Mouse (Mus musculus): Measurements from ENCODE around the gene 4930518I15Rik. TPM values are rescaled to one million over a fixed set of nuclear protein-coding genes. Genes with fewer than 3 reads are reported as not detected.

The 4930518I15Rik gene
- polyA plus RNA-seq, 1 experiment from 2014 or later, result 7.6 TPM

DNA sequence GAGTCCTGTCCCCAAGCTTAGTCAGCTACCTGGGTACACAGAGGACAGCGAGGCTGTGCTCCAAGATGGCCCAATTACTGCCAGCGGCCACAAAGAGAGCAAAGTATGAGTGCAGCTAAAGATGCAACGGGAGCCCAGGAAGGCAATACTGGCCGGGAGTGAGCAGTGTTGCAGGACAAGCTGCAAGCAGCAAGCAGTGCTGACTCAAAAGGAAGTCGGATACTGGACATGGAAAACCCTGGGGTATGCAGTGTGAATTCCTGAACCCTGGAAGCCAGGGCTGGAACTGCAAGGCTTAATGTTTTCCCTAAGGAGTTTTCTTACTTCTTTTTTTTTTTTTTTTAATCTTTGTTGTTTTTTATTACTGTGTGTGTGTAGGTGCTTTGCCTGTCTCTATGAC is 46.2 kb downstream of the 4930518I15Rik start:
- Histone ChIP-seq H3K36me3 (no peaks in the 10 kb centered on the region), H3K9ac (replicated peaks) (no peak overlapping the region), H3K4me2 (no peak overlapping the region), H3K27me3 (replicated peaks) (no peaks in the 10 kb centered on the region; the same call in 1 of the 2 replicates), H3K4me1 (peaks cover 16% of the 10 kb centered on the region), H3K9me3 (replicated peaks) (no peaks in the 10 kb centered on the region), H3K27ac (replicated peaks) (no peak overlapping the region), H3K4me3 (replicated peaks) (no peak overlapping the region)
- WGBS, result 71% methylated on average over 5 of the region's 5 CpGs
- no peak for ATAC-seq (ENCODE audit: low FRiP score)

DNA sequence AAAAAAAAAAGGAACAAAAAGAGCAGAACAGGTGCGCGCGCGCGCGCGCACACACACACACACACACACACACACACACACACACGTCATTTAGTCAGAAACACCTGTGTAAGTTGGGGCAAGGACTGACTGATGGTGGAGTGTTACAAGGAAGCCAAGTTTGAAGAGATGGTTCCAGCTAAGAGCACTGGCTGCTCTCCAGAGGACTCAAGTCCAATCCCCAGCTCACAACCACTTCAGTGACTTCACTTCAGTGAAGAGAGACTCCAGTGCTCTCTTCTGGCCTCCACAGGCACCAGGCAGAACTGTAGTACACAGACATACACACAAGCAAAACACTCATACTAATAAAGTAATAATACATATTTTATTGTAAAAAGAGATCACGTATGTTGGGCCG is 47.0 kb downstream of the 4930518I15Rik start:
- no peaks in the 10 kb centered on the region; the same call in 1 of the 2 replicates for H3K27me3 ChIP-seq (replicated peaks)
- no peak overlapping the region for H3K9ac ChIP-seq (replicated peaks)
- H3K4me2 ChIP-seq, result no peak overlapping the region
- H3K4me3 ChIP-seq (replicated peaks), result no peak overlapping the region
- ATAC-seq (ENCODE audit: low FRiP score), result no peak
- peaks cover 16% of the 10 kb centered on the region for H3K4me1 ChIP-seq
- no peak overlapping the region for H3K27ac ChIP-seq (replicated peaks)
- H3K36me3 ChIP-seq, result no peaks in the 10 kb centered on the region
- WGBS, result 97% methylated on average over 10 of the region's 10 CpGs
- no peaks in the 10 kb centered on the region for H3K9me3 ChIP-seq (replicated peaks)

DNA sequence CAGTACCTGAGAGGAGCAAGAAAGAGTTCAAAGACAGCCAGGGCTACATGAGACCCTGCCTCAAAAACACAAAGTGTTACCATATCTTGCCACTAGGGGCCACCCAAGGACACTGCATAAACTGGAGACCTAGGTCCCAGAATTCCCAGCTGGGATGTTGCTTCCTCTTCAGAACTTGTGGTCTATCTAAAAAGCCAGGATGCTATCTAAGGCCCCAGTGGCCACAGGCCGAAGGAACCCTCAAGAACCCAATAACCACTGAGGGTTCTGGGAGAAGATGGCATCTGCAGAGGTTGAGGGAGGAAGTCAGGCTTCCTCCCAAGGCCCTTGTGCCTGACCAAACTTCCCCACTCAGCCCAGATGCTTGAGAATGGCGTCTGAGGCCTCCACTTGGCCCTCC is 48.2 kb downstream of the 4930518I15Rik start:
- Histone ChIP-seq H3K36me3 (no peaks in the 10 kb centered on the region), H3K4me3 (replicated peaks) (no peak overlapping the region), H3K27ac (replicated peaks) (no peak overlapping the region), H3K27me3 (replicated peaks) (no peaks in the 10 kb centered on the region), H3K4me2 (no peak overlapping the region), H3K9ac (replicated peaks) (no peak overlapping the region), H3K4me1 (peaks cover 10% of the 10 kb centered on the region), H3K9me3 (replicated peaks) (no peaks in the 10 kb centered on the region)
- no peak for ATAC-seq (ENCODE audit: low FRiP score)
- 62% methylated on average over 2 of the region's 2 CpGs for WGBS

DNA sequence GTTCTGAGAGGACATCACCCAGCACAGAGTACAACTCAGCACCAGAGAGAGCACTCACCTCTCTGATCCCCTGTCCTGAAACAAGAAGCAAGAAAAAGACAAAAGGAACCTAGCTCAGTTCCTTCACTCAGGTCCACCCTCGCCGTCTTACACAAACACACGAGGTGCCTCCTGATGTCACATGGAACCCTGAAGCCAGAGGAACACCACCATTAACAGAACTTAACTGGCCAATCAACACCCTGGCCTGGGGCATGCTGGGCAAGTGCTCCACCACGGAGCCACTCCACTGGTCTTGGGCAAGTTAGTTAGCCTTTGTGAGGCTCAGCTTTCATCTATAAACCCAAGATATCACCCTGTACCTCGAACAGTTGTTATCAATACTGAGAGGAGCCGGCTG is 50.9 kb downstream of the 4930518I15Rik start:
- Histone ChIP-seq H3K4me1 (no peaks in the 10 kb centered on the region), H3K4me2 (no peak overlapping the region), H3K9ac (replicated peaks) (no peak overlapping the region), H3K4me3 (replicated peaks) (no peak overlapping the region), H3K27ac (replicated peaks) (no peak overlapping the region), H3K9me3 (replicated peaks) (no peaks in the 10 kb centered on the region), H3K27me3 (replicated peaks) (no peaks in the 10 kb centered on the region), H3K36me3 (no peaks in the 10 kb centered on the region)
- ATAC-seq (ENCODE audit: low FRiP score), result no peak
- WGBS, result 80% methylated on average over 6 of the region's 6 CpGs

Other genes with a start within 250 kb of the 4930518I15Rik start
- gene Dlgap4, start 244.2 kb downstream of the 4930518I15Rik start, polyA plus RNA-seq (2015; fragmentation: Nextera tagmentation; extraction: Ambion mirVana), result 161 and 188 TPM in 2 replicates
- 40.8 and 169 TPM in 2 replicates for gene Myl9, start 82.5 kb downstream of the 4930518I15Rik start, polyA plus RNA-seq (2015; fragmentation: Nextera tagmentation; extraction: Ambion mirVana)
- gene Tgif2, start 17.9 kb downstream of the 4930518I15Rik start, polyA plus RNA-seq (2015; fragmentation: Nextera tagmentation; extraction: Ambion mirVana), result 10.3 and 16.5 TPM in 2 replicates
- 152 TPM in 2 replicates for gene Rab5if, start 5.2 kb upstream of the 4930518I15Rik start, polyA plus RNA-seq (2015; fragmentation: Nextera tagmentation; extraction: Ambion mirVana)
- gene Sla2, start 29.2 kb upstream of the 4930518I15Rik start, polyA plus RNA-seq (2015; fragmentation: Nextera tagmentation; extraction: Ambion mirVana), result 0.22 and 7.3 TPM in 2 replicates
- gene Ndrg3, start 134.1 kb upstream of the 4930518I15Rik start, polyA plus RNA-seq (2015; fragmentation: Nextera tagmentation; extraction: Ambion mirVana), result 158 and 168 TPM in 2 replicates
- 8.3 and 13.8 TPM in 2 replicates for gene Dsn1, start 149.2 kb upstream of the 4930518I15Rik start, polyA plus RNA-seq (2015; fragmentation: Nextera tagmentation; extraction: Ambion mirVana)
- 3.3 and 4.9 TPM in 2 replicates for gene Soga1, start 221.3 kb upstream of the 4930518I15Rik start, polyA plus RNA-seq (2015; fragmentation: Nextera tagmentation; extraction: Ambion mirVana)
- 0.43 TPM in 1 of 2 replicates, not detected in the other for gene Tldc2, start 229.1 kb upstream of the 4930518I15Rik start, polyA plus RNA-seq (2015; fragmentation: Nextera tagmentation; extraction: Ambion mirVana)

Measured in neural tube, embryonic 15.5 days (tissue).